Mouse (Mus musculus) limb, embryonic 15.5 days (tissue): ENCODE results near the gene Pak6. TPM values are rescaled to one million over a fixed set of nuclear protein-coding genes. Genes with fewer than 3 reads are reported as not detected.

ENCODE experiments used
- ATAC-seq: fragments of 200-750 bp; cut with Nextera tagmentation; 2 replicates; pipeline ENCODE4 v1.8.0; 2017; ENCODE audit warnings: low read depth, moderate TSS enrichment; ENCODE audit not compliant: insufficient number of reproducible peaks, low FRiP score, low TSS enrichment
- H3K27ac ChIP-seq: fragments of 300-500 bp; sonication (generic); 2 replicates; pipeline ENCODE4 v1.5.1; 2015; ENCODE audit warnings: moderate library complexity, mild to moderate bottlenecking, inconsistent platforms
- H3K27me3 ChIP-seq: fragments of 300-500 bp; sonication (generic); 2 replicates; pipeline ENCODE4 v1.6.1; 2015; ENCODE audit warnings: inconsistent platforms
- H3K36me3 ChIP-seq: fragments of 300-500 bp; sonication (generic); 2 replicates; pipeline ENCODE4 v1.6.1; 2015; ENCODE audit warnings: inconsistent platforms
- H3K4me1 ChIP-seq: fragments of 300-500 bp; sonication (generic); 2 replicates; pipeline ENCODE4 v1.6.1; 2015; ENCODE audit warnings: inconsistent platforms
- H3K4me2 ChIP-seq: fragments of 300-500 bp; sonication (generic); 2 replicates; pipeline ENCODE4 v1.6.1; 2015; ENCODE audit warnings: mild to moderate bottlenecking, inconsistent platforms
- H3K4me3 ChIP-seq: fragments of 300-500 bp; sonication (generic); 2 replicates; pipeline ENCODE4 v1.5.1; 2015; ENCODE audit warnings: mild to moderate bottlenecking, inconsistent platforms
- H3K9ac ChIP-seq: fragments of 300-500 bp; sonication (generic); 2 replicates; pipeline ENCODE4 v1.6.1; 2015; ENCODE audit warnings: inconsistent platforms
- H3K9me3 ChIP-seq: fragments of 300-500 bp; sonication (generic); 2 replicates; pipeline ENCODE4 v1.6.1; 2016; ENCODE audit warnings: inconsistent platforms
- WGBS: fragments of 180-500 bp; shearing (Covaris S2); methylation state at CpG from one replicate; pipeline ENCODE4 v1.1.7; 2015; 5-methylcytosine and 5-hydroxymethylcytosine counted together
- polyA plus RNA-seq: library from polyadenylated mRNA; unstranded; fragments of >200 nt; fragmentation: Nextera tagmentation; extraction: Ambion mirVana; gene quantifications from 2 replicates; pipeline ENCODE4 v1.2.1, GENCODE M21; 2015

Gene Pak6
- polyA plus RNA-seq = 8.3 and 8.6 TPM in 2 replicates

DNA sequence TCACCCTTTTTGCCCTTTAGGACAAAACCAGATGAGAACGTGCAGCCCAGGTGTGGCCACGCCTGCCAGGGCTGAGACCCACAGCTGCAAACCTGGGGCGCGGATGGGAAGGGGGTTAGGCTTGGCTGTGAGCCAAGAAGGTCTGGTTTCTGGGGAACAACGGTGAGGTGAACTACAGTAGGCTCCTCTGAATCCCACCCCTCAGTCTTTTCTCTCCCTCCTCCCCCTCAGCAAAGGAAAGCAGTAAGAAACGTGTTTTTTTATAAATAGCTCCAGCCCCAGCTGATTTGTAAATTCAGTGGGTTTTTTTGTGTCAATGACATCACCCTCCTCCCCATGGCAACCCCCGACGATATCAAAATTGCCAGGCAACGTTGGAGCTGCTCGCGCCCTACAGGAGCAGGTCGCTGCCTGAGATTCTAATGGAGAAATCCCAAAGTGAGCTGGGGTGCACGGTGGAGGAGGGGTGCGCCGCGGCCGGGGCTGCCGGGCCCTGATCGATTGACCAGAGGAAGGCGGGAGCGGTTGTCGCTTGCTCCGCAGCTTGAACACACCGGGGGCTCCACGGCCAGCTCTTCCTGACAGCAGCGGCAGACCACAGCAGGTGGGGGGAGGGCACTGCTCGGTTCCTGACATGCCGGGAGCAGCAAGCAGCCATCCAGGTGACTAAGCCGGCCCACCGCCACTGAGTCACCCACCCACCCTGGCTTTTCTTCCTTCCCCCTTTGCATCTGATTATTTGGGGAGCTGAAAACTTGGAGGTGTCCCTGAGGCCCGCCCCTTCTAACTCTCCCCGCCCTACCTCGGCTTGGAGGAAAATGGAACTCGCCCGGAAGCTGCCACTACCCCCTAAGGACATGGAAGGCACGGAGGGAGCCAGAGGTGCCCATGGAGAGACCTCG, at the start of gene Pak6:
Gene Pak6, plus strand, starts transcription at position 402 of the 902 bp plus-strand sequence.
- H3K36me3 ChIP-seq = no peaks in the 10 kb centered on the region
- H3K9ac ChIP-seq = peak within 1 kb of the TSS; percentile 48
- no peak for ATAC-seq
- peak within 1 kb of the TSS; percentile 40 for H3K27ac ChIP-seq
- WGBS = 2% methylated on average over 37 of the region's 37 CpGs
- H3K4me3 ChIP-seq = peak within 1 kb of the TSS; percentile 41
- H3K4me2 ChIP-seq = peak within 1 kb of the TSS; percentile 87
- H3K9me3 ChIP-seq = no peaks in the 10 kb centered on the region
- H3K4me1 ChIP-seq = peaks cover 33% of the 10 kb centered on the region
- H3K27me3 ChIP-seq = peaks cover 8% of the 10 kb centered on the region; the same call in 1 of the 2 replicates

DNA sequence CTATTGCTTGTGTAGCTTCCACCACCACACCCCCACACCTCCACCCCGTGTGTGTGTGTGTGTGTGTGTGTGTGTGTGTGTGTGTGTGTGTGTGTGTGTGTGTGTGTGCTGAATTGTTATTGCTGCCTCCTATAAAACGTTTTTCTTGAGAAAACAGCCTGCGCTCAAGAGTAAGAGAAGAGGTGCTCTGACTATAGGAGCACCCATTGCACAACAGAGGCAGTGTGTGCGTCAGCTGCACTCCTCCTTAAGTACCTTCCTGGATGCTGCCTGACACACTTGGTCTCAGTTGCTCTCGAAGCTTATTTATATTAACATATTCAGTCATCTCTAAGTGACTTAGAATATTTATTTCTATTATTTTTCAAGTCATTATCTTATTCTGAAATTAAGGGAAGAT, 45.1 kb upstream of the Pak6 start:
- 89% methylated on average over 5 of the region's 5 CpGs for WGBS
- Histone ChIP-seq H3K27ac (no peak overlapping the region), H3K4me2 (no peak overlapping the region), H3K27me3 (no peaks in the 10 kb centered on the region), H3K4me3 (no peak overlapping the region), H3K9me3 (no peaks in the 10 kb centered on the region), H3K4me1 (no peaks in the 10 kb centered on the region), H3K36me3 (peaks cover 77% of the 10 kb centered on the region), H3K9ac (no peak overlapping the region)
- no peak for ATAC-seq

DNA sequence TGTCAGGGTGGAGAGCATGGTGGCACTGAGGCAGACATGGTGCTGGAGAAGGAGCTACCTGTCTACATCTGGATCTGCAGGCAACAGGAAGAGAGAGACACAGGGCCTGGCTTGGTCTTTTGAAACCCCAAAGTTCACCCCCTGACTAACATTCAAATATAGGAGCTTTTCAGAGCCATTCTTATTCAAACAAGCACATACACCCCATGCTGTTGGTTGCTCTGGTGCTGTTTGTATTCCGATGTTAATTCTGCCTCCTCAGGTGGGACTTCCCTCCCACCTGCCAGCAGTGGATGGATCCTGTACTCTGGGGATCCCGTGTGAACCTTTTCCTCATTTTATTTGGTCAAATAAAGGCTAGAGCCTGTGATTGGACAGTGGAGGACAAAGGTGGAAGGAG, 43.0 kb upstream of the Pak6 start:
- ATAC-seq = no peak

DNA sequence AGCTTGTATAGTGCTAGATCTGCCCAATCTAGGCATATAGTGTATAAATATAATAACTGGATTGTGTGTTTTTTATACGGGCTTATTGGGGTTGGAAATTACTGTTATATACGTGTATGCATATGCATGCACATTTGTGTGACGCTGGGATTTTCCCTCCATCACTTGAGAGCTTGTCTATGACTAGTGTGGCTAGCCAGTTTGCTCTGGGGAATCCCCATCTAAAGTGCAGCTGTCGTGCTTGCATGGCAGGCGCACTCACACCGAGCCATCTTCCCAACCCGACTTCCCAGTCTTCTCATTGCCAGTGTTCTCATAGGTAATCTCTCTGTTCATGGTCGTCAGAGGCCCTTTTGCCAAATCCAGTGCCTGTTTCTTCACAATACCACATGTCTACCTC, 42.5 kb upstream of the Pak6 start:
- H3K4me2 ChIP-seq = no peak overlapping the region
- H3K27me3 ChIP-seq = no peaks in the 10 kb centered on the region
- no peak for ATAC-seq
- H3K9ac ChIP-seq = no peak overlapping the region
- no peak overlapping the region for H3K27ac ChIP-seq
- no peaks in the 10 kb centered on the region for H3K9me3 ChIP-seq
- no peak overlapping the region for H3K4me3 ChIP-seq
- H3K36me3 ChIP-seq = peaks cover 65% of the 10 kb centered on the region
- H3K4me1 ChIP-seq = no peaks in the 10 kb centered on the region
- WGBS = 85% methylated on average over 8 of the region's 8 CpGs

More for the DNA sequence above, 43.0 kb upstream of the Pak6 start:
- WGBS = 89% methylated on average over 2 of the region's 2 CpGs
- H3K9ac ChIP-seq = no peak overlapping the region
- no peak overlapping the region for H3K27ac ChIP-seq
- peaks cover 70% of the 10 kb centered on the region for H3K36me3 ChIP-seq
- H3K27me3 ChIP-seq = no peaks in the 10 kb centered on the region
- no peak overlapping the region for H3K4me3 ChIP-seq
- no peak overlapping the region for H3K4me2 ChIP-seq
- H3K9me3 ChIP-seq = no peaks in the 10 kb centered on the region
- H3K4me1 ChIP-seq = no peaks in the 10 kb centered on the region

DNA sequence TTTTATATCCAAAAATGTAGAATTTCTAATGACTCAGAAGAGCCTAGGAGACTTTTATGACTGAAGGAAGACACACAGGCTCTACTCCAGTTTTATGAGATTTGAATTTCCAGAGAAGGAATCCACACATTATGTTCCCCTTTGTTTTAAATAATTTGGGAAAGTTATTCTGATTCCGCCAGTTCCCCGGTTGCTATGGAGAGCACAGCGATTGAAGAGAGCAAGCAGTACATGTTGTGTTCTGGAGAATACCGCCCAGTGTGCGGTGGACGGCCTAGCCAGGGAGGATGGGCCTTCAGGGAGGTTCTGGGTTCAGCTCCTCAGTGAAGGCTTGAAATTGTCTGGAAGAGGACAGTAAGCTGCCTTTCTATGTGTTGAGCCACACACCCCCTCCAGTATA, 33.8 kb upstream of the Pak6 start:
- WGBS = 96% methylated on average over 6 of the region's 6 CpGs
- H3K27ac ChIP-seq = no peak overlapping the region
- ATAC-seq = no peak
- H3K4me2 ChIP-seq = no peak overlapping the region
- H3K9ac ChIP-seq = no peak overlapping the region
- H3K4me3 ChIP-seq = no peak overlapping the region
- H3K27me3 ChIP-seq = no peaks in the 10 kb centered on the region
- H3K36me3 ChIP-seq = peaks cover 70% of the 10 kb centered on the region
- H3K9me3 ChIP-seq = no peaks in the 10 kb centered on the region
- H3K4me1 ChIP-seq = no peaks in the 10 kb centered on the region

DNA sequence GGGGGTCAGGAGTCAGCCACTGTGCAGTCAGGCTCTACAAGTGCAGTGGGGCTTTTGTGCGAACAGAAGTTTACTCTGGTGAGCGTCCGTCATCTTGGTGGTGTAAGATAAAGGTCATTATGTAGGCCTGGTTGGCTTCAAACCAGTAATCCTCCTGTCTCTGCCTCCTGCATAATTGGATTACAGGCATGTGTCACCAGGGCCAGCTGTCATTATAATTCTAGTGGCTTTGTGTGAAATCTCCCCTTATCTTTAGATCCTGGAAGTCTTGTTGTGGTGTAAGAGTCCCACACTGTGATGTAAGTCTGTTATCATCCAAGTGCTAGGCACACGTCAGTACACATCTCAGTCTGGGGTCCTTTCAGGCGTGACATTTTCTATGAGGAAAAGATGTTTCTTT, 29.7 kb upstream of the Pak6 start:
- H3K27ac ChIP-seq = no peak overlapping the region
- ATAC-seq = no peak
- H3K4me3 ChIP-seq = no peak overlapping the region
- peaks cover 79% of the 10 kb centered on the region for H3K36me3 ChIP-seq
- no peak overlapping the region for H3K4me2 ChIP-seq
- no peaks in the 10 kb centered on the region for H3K9me3 ChIP-seq
- H3K4me1 ChIP-seq = no peaks in the 10 kb centered on the region
- H3K27me3 ChIP-seq = no peaks in the 10 kb centered on the region
- H3K9ac ChIP-seq = no peak overlapping the region
- 81% methylated on average over 5 of the region's 5 CpGs for WGBS

DNA sequence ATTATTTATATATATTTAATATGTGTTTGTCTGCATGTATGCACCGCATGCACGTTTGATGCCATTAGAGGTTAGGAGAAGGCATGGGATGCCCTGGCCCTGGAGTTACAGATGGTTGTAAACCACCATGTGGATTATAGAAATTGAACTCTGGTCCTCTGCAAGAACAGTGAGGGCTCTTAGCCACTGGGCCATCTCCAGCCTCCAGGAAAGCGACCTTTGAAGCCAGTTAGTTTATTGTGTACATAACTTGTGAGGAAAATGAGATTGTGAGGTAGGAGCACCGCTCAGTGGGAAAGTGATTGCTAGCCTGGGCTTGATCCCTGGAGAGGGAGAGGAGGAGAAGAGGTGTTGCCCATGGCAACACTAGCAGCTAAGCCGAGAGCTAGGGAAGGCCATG, 25.8 kb upstream of the Pak6 start:
- Histone ChIP-seq H3K9me3 (no peaks in the 10 kb centered on the region), H3K27ac (no peak overlapping the region), H3K27me3 (no peaks in the 10 kb centered on the region), H3K4me3 (no peak overlapping the region), H3K4me1 (no peaks in the 10 kb centered on the region), H3K9ac (no peak overlapping the region), H3K4me2 (no peak overlapping the region), H3K36me3 (peaks cover 79% of the 10 kb centered on the region)
- no peak for ATAC-seq
- 80% methylated on average over 5 of the region's 5 CpGs for WGBS

DNA sequence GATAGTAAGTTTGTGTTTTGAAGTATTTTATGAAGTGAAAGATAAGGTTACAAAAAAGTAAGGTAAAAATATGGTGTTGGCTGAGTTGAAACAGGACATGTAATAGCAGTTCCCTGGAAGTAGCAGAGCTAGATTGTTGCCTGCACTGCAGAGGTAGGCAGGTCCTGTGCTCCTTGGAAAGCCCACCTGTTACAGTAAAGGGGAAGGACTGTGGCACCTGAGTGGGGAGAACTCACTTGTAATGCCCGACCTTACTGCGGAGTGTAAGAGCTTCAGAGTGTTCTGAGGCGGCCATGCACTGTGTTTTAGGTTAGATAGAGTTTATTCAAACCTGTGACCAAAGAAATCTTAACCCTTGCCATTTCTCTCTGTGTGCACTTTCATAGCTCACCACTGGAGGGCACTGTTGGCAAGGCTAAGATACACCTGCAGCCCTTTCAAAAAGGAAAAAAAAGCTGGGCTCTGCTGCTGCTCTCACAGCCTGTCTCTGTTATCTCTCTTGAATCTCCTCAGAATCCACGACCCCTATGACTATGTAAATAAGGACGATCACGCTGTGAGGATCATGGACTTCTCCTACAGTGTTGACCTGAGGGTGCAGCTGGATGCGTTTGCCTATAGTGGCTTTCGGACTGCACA, 25.1 kb upstream of the Pak6 start:
- 43% methylated on average over 8 of the region's 8 CpGs for whole genome bisulfite sequencing
- no peaks in the 10 kb centered on the region for H3K27me3 ChIP-seq
- no peak overlapping the region for H3K9ac ChIP-seq
- ATAC-seq = no peak
- H3K4me3 ChIP-seq = no peak overlapping the region
- H3K27ac ChIP-seq = no peak overlapping the region
- H3K4me1 ChIP-seq = no peaks in the 10 kb centered on the region
- peaks cover 78% of the 10 kb centered on the region for H3K36me3 ChIP-seq
- no peak overlapping the region for H3K4me2 ChIP-seq
- no peaks in the 10 kb centered on the region for H3K9me3 ChIP-seq

DNA sequence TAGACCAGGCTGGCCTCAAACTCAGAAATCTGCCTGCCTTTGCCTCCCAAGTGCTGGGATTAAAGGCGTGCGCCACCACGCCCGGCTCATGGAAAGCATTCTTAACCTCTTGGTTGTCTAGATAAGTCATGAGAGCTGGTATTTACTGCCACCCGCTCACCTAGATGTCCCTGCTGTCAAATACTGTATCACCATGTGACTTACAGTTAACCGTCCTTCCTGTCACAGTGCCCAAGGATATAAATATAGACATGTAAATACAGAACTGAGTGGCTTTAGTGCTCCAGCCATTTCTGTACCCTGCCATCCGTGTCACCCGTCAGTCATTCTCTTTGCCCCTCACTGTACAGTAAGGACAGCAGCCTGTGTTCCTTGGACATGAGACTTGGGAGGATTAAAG, 24.4 kb upstream of the Pak6 start:
- Histone ChIP-seq H3K36me3 (peaks cover 77% of the 10 kb centered on the region), H3K27ac (no peak overlapping the region), H3K4me2 (no peak overlapping the region), H3K9ac (no peak overlapping the region), H3K27me3 (no peaks in the 10 kb centered on the region), H3K4me1 (no peaks in the 10 kb centered on the region), H3K4me3 (no peak overlapping the region), H3K9me3 (no peaks in the 10 kb centered on the region)
- 95% methylated on average over 8 of the region's 8 CpGs for WGBS
- no peak for ATAC-seq

DNA sequence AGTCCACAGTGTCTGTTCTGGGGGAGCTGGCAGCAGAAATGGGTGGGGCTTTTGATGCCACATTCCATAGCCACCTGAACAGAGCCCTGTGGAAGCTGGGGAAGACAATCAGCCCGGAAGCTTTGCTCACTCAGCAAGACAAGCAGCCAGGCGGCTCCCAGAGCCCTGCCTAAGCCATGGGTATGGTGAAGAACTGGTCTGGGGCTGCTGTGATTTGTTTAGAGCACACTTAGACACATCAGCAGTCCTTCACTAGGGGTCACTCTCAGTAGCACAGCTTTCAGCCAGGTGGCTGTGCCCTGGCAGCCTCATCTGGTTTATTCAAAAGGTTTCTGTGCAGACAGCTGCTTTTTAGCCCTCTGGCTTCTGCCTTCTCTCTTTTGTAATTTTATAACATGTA, 22.0 kb upstream of the Pak6 start:
- H3K9ac ChIP-seq = no peak overlapping the region
- no peak overlapping the region for H3K4me3 ChIP-seq
- H3K27me3 ChIP-seq = no peaks in the 10 kb centered on the region
- no peaks in the 10 kb centered on the region for H3K4me1 ChIP-seq
- peaks cover 71% of the 10 kb centered on the region for H3K36me3 ChIP-seq
- 64% methylated on average over 2 of the region's 2 CpGs for WGBS
- ATAC-seq = no peak
- no peaks in the 10 kb centered on the region for H3K9me3 ChIP-seq
- no peak overlapping the region for H3K4me2 ChIP-seq
- H3K27ac ChIP-seq = no peak overlapping the region

DNA sequence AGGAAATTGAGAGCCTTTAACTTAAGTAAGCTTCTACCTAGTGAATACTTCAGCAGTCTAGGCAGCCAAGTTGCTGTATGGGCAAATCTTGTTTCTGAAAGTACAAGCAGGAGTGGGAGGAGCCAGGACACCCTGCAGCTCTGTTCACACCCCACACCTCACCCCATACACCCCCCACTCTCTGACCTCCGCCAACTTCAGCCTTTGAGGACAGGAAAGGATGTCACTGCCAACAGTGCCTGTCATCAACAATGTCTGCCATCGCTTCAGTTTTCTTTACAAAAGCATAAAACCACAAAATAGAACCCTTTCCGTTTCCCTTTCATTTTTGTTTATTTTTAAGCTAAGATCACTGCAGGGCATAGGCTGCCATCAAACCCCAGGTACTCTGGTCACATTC, 20.7 kb upstream of the Pak6 start:
- WGBS = 88% methylated on average over 3 of the region's 3 CpGs
- Histone ChIP-seq H3K9ac (no peak overlapping the region), H3K4me1 (no peaks in the 10 kb centered on the region), H3K27ac (no peak overlapping the region), H3K36me3 (peaks cover 59% of the 10 kb centered on the region), H3K27me3 (no peaks in the 10 kb centered on the region), H3K9me3 (no peaks in the 10 kb centered on the region), H3K4me2 (no peak overlapping the region), H3K4me3 (no peak overlapping the region)
- no peak for ATAC-seq

DNA sequence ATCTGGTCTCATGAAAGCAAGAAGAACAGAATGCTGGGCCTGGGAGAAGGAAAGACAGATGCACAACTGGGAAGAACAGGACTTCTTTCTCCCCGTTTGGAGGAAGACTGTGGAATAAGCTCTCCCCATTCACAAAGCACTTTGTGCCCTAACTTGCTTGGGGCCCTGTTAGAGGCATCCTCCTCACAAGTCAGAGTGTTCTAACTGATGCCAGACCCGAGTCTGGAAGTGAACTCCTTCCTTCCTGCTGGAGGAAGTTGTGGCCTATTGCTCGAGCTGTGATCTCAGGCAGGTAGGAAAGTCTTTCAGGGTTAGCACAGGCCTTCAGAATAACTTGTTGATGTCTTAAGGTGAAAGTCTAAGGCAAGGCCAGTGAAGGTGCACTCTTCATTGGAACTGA, 20.2 kb upstream of the Pak6 start:
- no peaks in the 10 kb centered on the region for H3K9me3 ChIP-seq
- 63% methylated on average over 3 of the region's 3 CpGs for WGBS
- no peak overlapping the region for H3K9ac ChIP-seq
- H3K4me1 ChIP-seq = no peaks in the 10 kb centered on the region
- H3K36me3 ChIP-seq = peaks cover 57% of the 10 kb centered on the region
- no peak overlapping the region for H3K4me2 ChIP-seq
- H3K27ac ChIP-seq = no peak overlapping the region
- no peak overlapping the region for H3K4me3 ChIP-seq
- ATAC-seq = no peak
- H3K27me3 ChIP-seq = no peaks in the 10 kb centered on the region
